Mouse (Mus musculus) kidney, embryonic 16.5 days (tissue): ENCODE results near the gene Sirt7. TPM values are rescaled to one million over a fixed set of nuclear protein-coding genes. Genes with fewer than 3 reads are reported as not detected.
"Not testable (repeated sequence)": the region's sequence is repeated elsewhere in the genome, so short reads cannot be mapped to it uniquely, and the experiment has no call there.

Experiments used
- ATAC-seq: fragments of 200-750 bp; cut with Nextera tagmentation; 2 replicates; pipeline ENCODE4 v1.8.0; 2017; ENCODE audit warnings: moderate TSS enrichment; ENCODE audit not compliant: low FRiP score, low TSS enrichment
- H3K27ac ChIP-seq: fragments of 300-500 bp; sonication (generic); 2 replicates; pipeline ENCODE4 v1.5.1; 2014; ENCODE audit warnings: low read length
- H3K27me3 ChIP-seq: fragments of 300-500 bp; sonication (generic); 2 replicates; pipeline ENCODE4 v1.6.1; 2014; ENCODE audit warnings: low read length, control low read depth, mixed read lengths; ENCODE audit not compliant: insufficient read depth
- H3K36me3 ChIP-seq: fragments of 300-500 bp; sonication (generic); 2 replicates; pipeline ENCODE4 v1.6.1; 2014; ENCODE audit warnings: low read length, control low read depth, mixed read lengths; ENCODE audit not compliant: insufficient read depth
- H3K4me1 ChIP-seq: fragments of 300-500 bp; sonication (generic); 2 replicates; pipeline ENCODE4 v1.6.1; 2014; ENCODE audit warnings: low read length, control low read depth, mixed read lengths; ENCODE audit not compliant: insufficient read depth
- H3K4me2 ChIP-seq: fragments of 300-500 bp; sonication (generic); replicated peaks from 2 replicates; pipeline ENCODE4 v1.6.1; 2014; ENCODE audit warnings: low read depth, low read length
- H3K4me3 ChIP-seq: fragments of 300-500 bp; sonication (generic); 2 replicates; pipeline ENCODE4 v1.5.1; 2014; ENCODE audit warnings: mild to moderate bottlenecking, low read length
- H3K9ac ChIP-seq: fragments of 300-500 bp; sonication (generic); replicated peaks from 2 replicates; pipeline ENCODE4 v1.6.1; 2014; ENCODE audit warnings: low read length
- H3K9me3 ChIP-seq: fragments of 300-500 bp; sonication (generic); 2 replicates; pipeline ENCODE4 v1.6.1; 2016; ENCODE audit warnings: low read length, control low read depth
- WGBS: fragments of 180-500 bp; shearing (Covaris S2); extraction: QIAGEN DNeasy Blood & Tissue Kit; methylation state at CpG from one replicate; pipeline ENCODE4 v1.1.7; 2014; 5-methylcytosine and 5-hydroxymethylcytosine counted together
- polyA plus RNA-seq: library from polyadenylated mRNA; unstranded; fragments of >200 nt; fragmentation: Nextera tagmentation; extraction: Ambion mirVana; gene quantifications from 2 replicates; pipeline ENCODE4 v1.2.1, GENCODE M21; 2015

The Sirt7 gene
- polyA plus RNA-seq, 1 experiment from 2014 or later = 39.3 TPM

- ATAC-seq = no peak
- Histone ChIP-seq H3K9ac (no peak overlapping the region), H3K36me3 (peaks cover 68% of the 10 kb centered on the region), H3K4me2 (no peak overlapping the region), H3K27me3 (no peaks in the 10 kb centered on the region), H3K4me3 (no peak overlapping the region), H3K4me1 (no peaks in the 10 kb centered on the region), H3K9me3 (0 out of 2 replicates have a peak, but pooled peaks cover 4% of the 10 kb centered on the region), H3K27ac (no peak overlapping the region)
- 91% methylated on average over 6 of the region's 6 CpGs for WGBS
Observed at GRCm38 (mm10) chr11:120588531-120588930, 36.5 kb downstream of the Sirt7 start.

- Histone ChIP-seq H3K4me1 (peaks cover 25% of the 10 kb centered on the region), H3K27ac (no peak overlapping the region), H3K4me3 (no peak overlapping the region), H3K9ac (no peak overlapping the region), H3K36me3 (peaks cover 45% of the 10 kb centered on the region), H3K27me3 (no peaks in the 10 kb centered on the region), H3K9me3 (0 out of 2 replicates have a peak, but pooled peaks cover 4% of the 10 kb centered on the region), H3K4me2 (no peak overlapping the region)
- 100% methylated on average over 1 of the region's 1 CpGs for WGBS
- no peak for ATAC-seq
Observed at GRCm38 (mm10) chr11:120583937-120584336, 41.1 kb downstream of the Sirt7 start.

- not testable (repeated sequence) for H3K4me2 ChIP-seq, H3K9me3 ChIP-seq, ATAC-seq, H3K27ac ChIP-seq, H3K9ac ChIP-seq, H3K27me3 ChIP-seq, H3K4me3 ChIP-seq
- Histone ChIP-seq H3K36me3 (peaks cover 47% of the 10 kb centered on the region), H3K4me1 (peaks cover 35% of the 10 kb centered on the region)
- WGBS = 87% methylated on average over 2 of the region's 2 CpGs
Observed at GRCm38 (mm10) chr11:120582982-120583293, 42.1 kb downstream of the Sirt7 start.

GRCm38 (mm10) chr11:120582268-120582981 lies 42.6 kb downstream of the Sirt7 start:
- 73% methylated on average over 8 of the region's 8 CpGs for WGBS

GRCm38 (mm10) chr11:120581490-120582267 lies 43.4 kb downstream of the Sirt7 start, which contains the start of gene Arhgdia:
Gene Arhgdia (minus strand): TSS chr11:120581624.
- H3K9me3 ChIP-seq = 0 out of 2 replicates have a peak, but pooled peaks cover 4% of the 10 kb centered on the region
- ATAC-seq = peak; percentile 24
- peak within 1 kb of the TSS; percentile 61 for H3K4me2 ChIP-seq
- no peaks in the 10 kb centered on the region for H3K27me3 ChIP-seq
- 6% methylated on average over 69 of the region's 75 CpGs for WGBS
- peak within 1 kb of the TSS; percentile 88 for H3K4me3 ChIP-seq
- H3K4me1 ChIP-seq = peaks cover 41% of the 10 kb centered on the region
- peak within 1 kb of the TSS; percentile 90 for H3K27ac ChIP-seq
- H3K36me3 ChIP-seq = peaks cover 49% of the 10 kb centered on the region
- peak within 1 kb of the TSS; percentile 97 for H3K9ac ChIP-seq

More at GRCm38 (mm10) chr11:120582268-120582981, 42.6 kb downstream of the Sirt7 start:
- Histone ChIP-seq H3K9me3 (0 out of 2 replicates have a peak, but pooled peaks cover 4% of the 10 kb centered on the region), H3K4me2 (peak overlapping the region; percentile 61), H3K36me3 (peaks cover 52% of the 10 kb centered on the region), H3K9ac (peak overlapping the region; percentile 97), H3K27me3 (no peaks in the 10 kb centered on the region), H3K27ac (peak overlapping the region; percentile 90), H3K4me1 (peaks cover 39% of the 10 kb centered on the region), H3K4me3 (peak overlapping the region; percentile 88)
- ATAC-seq = no peak

- ATAC-seq = peak; percentile 44; the same call in 1 of the 2 replicates
- under 1% methylated on average over 39 of the region's 44 CpGs for WGBS
- peaks cover 41% of the 10 kb centered on the region for H3K4me1 ChIP-seq
- H3K27me3 ChIP-seq = no peaks in the 10 kb centered on the region
- peak overlapping the region; percentile 61 for H3K4me2 ChIP-seq
- peaks cover 45% of the 10 kb centered on the region for H3K36me3 ChIP-seq
- peak overlapping the region; percentile 97 for H3K9ac ChIP-seq
- peak overlapping the region; percentile 90 for H3K27ac ChIP-seq
- 0 out of 2 replicates have a peak, but pooled peaks cover 4% of the 10 kb centered on the region for H3K9me3 ChIP-seq
- peak overlapping the region; percentile 88 for H3K4me3 ChIP-seq
Observed at GRCm38 (mm10) chr11:120580871-120581331, 44.1 kb downstream of the Sirt7 start.

GRCm38 (mm10) chr11:120580190-120580589 lies 44.9 kb downstream of the Sirt7 start:
- H3K4me3 ChIP-seq = peak overlapping the region; percentile 88
- ATAC-seq = no peak
- H3K4me2 ChIP-seq = peak overlapping the region; percentile 61
- peak overlapping the region; percentile 90 for H3K27ac ChIP-seq
- no peaks in the 10 kb centered on the region for H3K27me3 ChIP-seq
- peaks cover 41% of the 10 kb centered on the region for H3K4me1 ChIP-seq
- H3K9ac ChIP-seq = peak overlapping the region; percentile 97
- 0 out of 2 replicates have a peak, but pooled peaks cover 4% of the 10 kb centered on the region for H3K9me3 ChIP-seq
- peaks cover 40% of the 10 kb centered on the region for H3K36me3 ChIP-seq
- 58% methylated on average over 7 of the region's 7 CpGs for WGBS

GRCm38 (mm10) chr11:120579316-120580107 lies 45.5 kb downstream of the Sirt7 start:
- peaks cover 36% of the 10 kb centered on the region for H3K36me3 ChIP-seq
- peak overlapping the region; percentile 88 for H3K4me3 ChIP-seq
- no peak for ATAC-seq
- H3K9me3 ChIP-seq = 0 out of 2 replicates have a peak, but pooled peaks cover 4% of the 10 kb centered on the region
- 48% methylated on average over 15 of the region's 15 CpGs for WGBS
- H3K27me3 ChIP-seq = no peaks in the 10 kb centered on the region
- peak overlapping the region; percentile 97 for H3K9ac ChIP-seq
- H3K4me2 ChIP-seq = peak overlapping the region; percentile 61
- H3K27ac ChIP-seq = peak overlapping the region; percentile 90
- peaks cover 45% of the 10 kb centered on the region for H3K4me1 ChIP-seq

- Histone ChIP-seq H3K4me1 (peaks cover 50% of the 10 kb centered on the region), H3K4me2 (no peak overlapping the region), H3K27me3 (no peaks in the 10 kb centered on the region), H3K9me3 (0 out of 2 replicates have a peak, but pooled peaks cover under 1% of the 10 kb centered on the region), H3K4me3 (no peak overlapping the region), H3K36me3 (peaks cover 31% of the 10 kb centered on the region), H3K9ac (peak overlapping the region; percentile 23; the same call in 1 of the 2 replicates), H3K27ac (peak overlapping the region; percentile 65)
- ATAC-seq = no peak
- 66% methylated on average over 11 of the region's 11 CpGs for WGBS
Observed at GRCm38 (mm10) chr11:120578694-120579243, 46.3 kb downstream of the Sirt7 start.
